Mouse (Mus musculus): ENCODE results near the gene Dab2ip. TPM values are rescaled to one million over a fixed set of nuclear protein-coding genes. Genes with fewer than 3 reads are reported as not detected.

The Dab2ip gene
- polyA plus RNA-seq, 1 experiment from 2014 or later = 55.6 TPM

DNA sequence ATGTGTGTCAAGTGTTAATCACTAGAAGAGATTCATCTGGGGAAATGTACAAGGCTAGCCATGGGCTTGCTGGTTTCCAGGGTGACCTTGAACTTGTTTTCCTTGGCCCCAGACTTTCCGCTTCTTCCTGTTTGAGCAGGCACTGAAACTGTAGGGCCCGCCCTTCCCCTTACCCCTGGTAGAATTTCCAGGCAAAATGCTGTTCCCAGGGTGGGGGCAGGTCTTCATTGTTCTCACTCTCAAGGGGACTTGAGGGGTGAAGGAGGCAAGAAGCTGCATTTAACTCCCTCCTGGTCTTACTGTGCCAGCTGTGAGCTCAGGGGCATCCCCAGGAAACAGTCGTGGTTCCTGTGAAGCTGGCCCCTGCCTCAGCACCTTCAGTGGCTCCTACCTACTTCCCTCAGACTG is 55.9 kb downstream of the Dab2ip start:
- H3K4me3 ChIP-seq = no peak overlapping the region
- H3K27ac ChIP-seq (ENCODE audit: poor library complexity, severe bottlenecking) = peak overlapping the region; percentile 58
- ATAC-seq (ENCODE audit: insufficient number of reproducible peaks, low FRiP score) = peak; percentile 40; the same call in 1 of the 2 replicates
- no peaks in the 10 kb centered on the region for H3K36me3 ChIP-seq
- peaks cover 98% of the 10 kb centered on the region for H3K4me1 ChIP-seq (replicated peaks)
- H3K27me3 ChIP-seq (replicated peaks) = no peaks in the 10 kb centered on the region
- 47% methylated on average over 3 of the region's 3 CpGs for WGBS
- H3K9me3 ChIP-seq (replicated peaks) = no peaks in the 10 kb centered on the region
- no peak overlapping the region for H3K4me2 ChIP-seq
- no peak overlapping the region; the same call in 1 of the 2 replicates for H3K9ac ChIP-seq

GRCm38 (mm10) chr2:35614411-35614810 is 56.3 kb downstream of the Dab2ip start:
- Histone ChIP-seq H3K4me2 (no peak overlapping the region), H3K4me1 (replicated peaks) (peaks cover 98% of the 10 kb centered on the region), H3K9me3 (replicated peaks) (no peaks in the 10 kb centered on the region), H3K27me3 (replicated peaks) (no peaks in the 10 kb centered on the region), H3K36me3 (no peaks in the 10 kb centered on the region), H3K27ac (ENCODE audit: poor library complexity, severe bottlenecking) (peak overlapping the region; percentile 58), H3K9ac (no peak overlapping the region), H3K4me3 (no peak overlapping the region)
- WGBS = 43% methylated on average over 3 of the region's 3 CpGs
- no peak for ATAC-seq (ENCODE audit: insufficient number of reproducible peaks, low FRiP score)

DNA sequence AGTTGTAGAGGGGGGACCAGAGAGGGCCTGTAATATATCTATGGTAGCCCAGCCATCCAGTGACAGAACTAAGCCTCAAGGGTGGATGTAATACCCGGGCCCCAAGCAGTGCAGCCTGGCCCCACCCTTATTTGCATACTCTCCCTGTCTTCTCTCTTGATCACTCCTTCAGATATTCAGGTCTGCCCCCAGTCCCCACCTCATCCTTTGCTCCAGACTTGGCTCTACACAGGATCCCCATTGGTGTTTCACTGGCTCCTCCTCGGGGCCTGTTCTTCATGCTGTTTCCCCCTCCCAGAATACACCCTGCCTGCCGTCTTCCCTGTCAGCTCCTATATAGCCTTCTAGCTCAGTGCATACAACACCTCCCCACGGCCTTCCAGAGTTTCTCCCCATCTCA is 57.3 kb downstream of the Dab2ip start:
- Histone ChIP-seq H3K27ac (ENCODE audit: poor library complexity, severe bottlenecking) (no peak overlapping the region), H3K36me3 (no peaks in the 10 kb centered on the region), H3K4me3 (no peak overlapping the region), H3K4me1 (replicated peaks) (peaks cover 98% of the 10 kb centered on the region), H3K4me2 (no peak overlapping the region), H3K27me3 (replicated peaks) (no peaks in the 10 kb centered on the region), H3K9me3 (replicated peaks) (no peaks in the 10 kb centered on the region), H3K9ac (no peak overlapping the region)
- no peak for ATAC-seq (ENCODE audit: insufficient number of reproducible peaks, low FRiP score)
- 57% methylated on average over 4 of the region's 4 CpGs for WGBS

- no peak for ATAC-seq (ENCODE audit: insufficient number of reproducible peaks, low FRiP score)
- 63% methylated on average over 2 of the region's 2 CpGs for whole genome bisulfite sequencing
- no peak overlapping the region for H3K4me2 ChIP-seq
Measured at GRCm38 (mm10) chr2:35615977-35616376, 57.9 kb downstream of the Dab2ip start.

DNA sequence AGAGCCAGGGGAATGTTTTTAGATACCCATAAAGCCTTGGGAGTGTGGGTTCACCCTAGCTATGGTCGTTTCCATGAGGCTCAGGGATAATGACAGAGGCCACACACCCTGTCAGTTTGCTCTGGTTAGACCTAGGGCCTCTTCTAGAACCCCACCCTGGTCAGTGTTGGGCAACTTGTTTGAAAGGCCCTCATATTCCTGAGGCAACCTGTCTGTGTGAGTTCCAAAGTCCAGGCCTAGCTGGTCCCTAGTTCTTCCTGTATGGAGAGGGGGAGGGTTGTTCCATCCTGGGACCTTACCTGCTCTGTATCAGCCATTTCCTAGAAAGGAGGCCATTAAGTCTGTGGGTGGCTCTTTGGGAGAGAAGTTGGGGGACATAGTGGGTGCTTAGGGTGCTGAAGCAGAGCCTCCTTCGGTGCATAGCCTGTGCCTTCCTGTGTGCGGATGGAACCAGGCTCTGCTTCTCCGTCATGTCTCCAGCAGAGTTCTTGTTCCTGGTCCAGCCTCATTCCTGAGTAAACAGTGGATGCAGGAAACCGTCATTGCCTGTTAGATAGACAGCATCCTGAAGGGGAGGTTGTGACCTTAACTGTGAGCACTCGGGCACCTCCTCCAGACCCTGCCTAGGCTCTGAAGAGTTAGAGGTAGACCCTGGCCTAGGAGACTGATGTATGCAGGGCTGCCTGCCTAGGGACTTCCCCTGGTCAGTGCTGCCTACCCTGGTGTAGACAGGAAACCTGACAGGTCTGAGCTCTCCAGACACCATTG is 59.0 kb downstream of the Dab2ip start:
- H3K9me3 ChIP-seq (replicated peaks) = no peaks in the 10 kb centered on the region
- peak overlapping the region; percentile 57 for H3K27ac ChIP-seq (ENCODE audit: poor library complexity, severe bottlenecking)
- 45% methylated on average over 6 of the region's 6 CpGs for WGBS
- H3K36me3 ChIP-seq = no peaks in the 10 kb centered on the region
- H3K27me3 ChIP-seq (replicated peaks) = no peaks in the 10 kb centered on the region
- peaks cover 98% of the 10 kb centered on the region for H3K4me1 ChIP-seq (replicated peaks)
- no peak overlapping the region for H3K4me3 ChIP-seq
- ATAC-seq (ENCODE audit: insufficient number of reproducible peaks, low FRiP score) = peak; percentile 12; the same call in 1 of the 2 replicates
- H3K4me2 ChIP-seq = no peak overlapping the region
- no peak overlapping the region for H3K9ac ChIP-seq

More at GRCm38 (mm10) chr2:35615977-35616376, 57.9 kb downstream of the Dab2ip start:
- Histone ChIP-seq H3K4me1 (replicated peaks) (peaks cover 98% of the 10 kb centered on the region), H3K9me3 (replicated peaks) (no peaks in the 10 kb centered on the region), H3K36me3 (no peaks in the 10 kb centered on the region), H3K27ac (ENCODE audit: poor library complexity, severe bottlenecking) (no peak overlapping the region), H3K27me3 (replicated peaks) (no peaks in the 10 kb centered on the region), H3K9ac (no peak overlapping the region; the same call in 1 of the 2 replicates), H3K4me3 (no peak overlapping the region)

GRCm38 (mm10) chr2:35618981-35619380 is 60.9 kb downstream of the Dab2ip start:
- Histone ChIP-seq H3K36me3 (no peaks in the 10 kb centered on the region), H3K4me3 (no peak overlapping the region), H3K9ac (0 out of 2 replicates have a peak overlapping the region, but pooled peaks have one; percentile 22), H3K27me3 (replicated peaks) (no peaks in the 10 kb centered on the region), H3K4me1 (replicated peaks) (peaks cover 98% of the 10 kb centered on the region), H3K4me2 (peak overlapping the region; percentile 56; the same call in 1 of the 2 replicates), H3K27ac (ENCODE audit: poor library complexity, severe bottlenecking) (peak overlapping the region; percentile 80), H3K9me3 (replicated peaks) (no peaks in the 10 kb centered on the region)
- 66% methylated on average over 7 of the region's 7 CpGs for whole genome bisulfite sequencing
- no peak for ATAC-seq (ENCODE audit: insufficient number of reproducible peaks, low FRiP score)

DNA sequence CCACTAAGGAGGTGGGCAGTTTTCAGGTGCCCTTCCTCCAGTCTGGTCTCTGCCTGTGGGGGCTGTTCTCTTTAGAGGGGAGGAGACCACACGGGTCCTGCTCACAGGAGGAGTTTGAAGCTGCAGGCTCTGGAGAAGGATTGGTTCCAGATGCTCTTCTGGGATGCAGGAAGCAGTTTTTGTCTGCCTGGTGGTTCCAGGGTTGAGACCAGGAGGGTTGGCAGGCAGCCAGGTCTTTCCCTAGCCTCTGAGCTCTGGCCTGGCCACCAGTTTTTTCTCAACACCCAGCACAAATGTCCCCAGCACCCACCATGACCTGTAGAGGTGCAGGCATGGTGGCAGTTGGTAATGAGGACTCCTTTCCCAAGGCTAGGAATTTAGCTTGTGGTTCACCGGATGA is 61.5 kb downstream of the Dab2ip start:
- Histone ChIP-seq H3K4me1 (replicated peaks) (peaks cover 98% of the 10 kb centered on the region), H3K27ac (ENCODE audit: poor library complexity, severe bottlenecking) (peak overlapping the region; percentile 80), H3K4me3 (no peak overlapping the region), H3K27me3 (replicated peaks) (no peaks in the 10 kb centered on the region), H3K36me3 (no peaks in the 10 kb centered on the region), H3K4me2 (peak overlapping the region; percentile 56), H3K9me3 (replicated peaks) (no peaks in the 10 kb centered on the region), H3K9ac (peak overlapping the region; percentile 22)
- WGBS = 33% methylated on average over 2 of the region's 2 CpGs
- ATAC-seq (ENCODE audit: insufficient number of reproducible peaks, low FRiP score) = no peak

- peak overlapping the region; percentile 56 for H3K4me2 ChIP-seq
- H3K27me3 ChIP-seq (replicated peaks) = no peaks in the 10 kb centered on the region
- no peaks in the 10 kb centered on the region for H3K9me3 ChIP-seq (replicated peaks)
- no peaks in the 10 kb centered on the region for H3K36me3 ChIP-seq
- peaks cover 98% of the 10 kb centered on the region for H3K4me1 ChIP-seq (replicated peaks)
- peak overlapping the region; percentile 26 for H3K4me3 ChIP-seq
- ATAC-seq (ENCODE audit: insufficient number of reproducible peaks, low FRiP score) = peak; percentile 70
- WGBS = 17% methylated on average over 7 of the region's 7 CpGs
- H3K27ac ChIP-seq (ENCODE audit: poor library complexity, severe bottlenecking) = peak overlapping the region; percentile 80
- peak overlapping the region; percentile 22 for H3K9ac ChIP-seq
Measured at GRCm38 (mm10) chr2:35620364-35621224, 62.5 kb downstream of the Dab2ip start.

- no peak for ATAC-seq (ENCODE audit: insufficient number of reproducible peaks, low FRiP score)
- H3K36me3 ChIP-seq = peaks cover 5% of the 10 kb centered on the region; the same call in 1 of the 2 replicates
- WGBS = 79% methylated on average over 2 of the region's 2 CpGs
- H3K4me1 ChIP-seq (replicated peaks) = peaks cover 98% of the 10 kb centered on the region
- H3K27me3 ChIP-seq (replicated peaks) = no peaks in the 10 kb centered on the region
- H3K4me3 ChIP-seq = no peak overlapping the region
- H3K9me3 ChIP-seq (replicated peaks) = no peaks in the 10 kb centered on the region
- H3K9ac ChIP-seq = no peak overlapping the region
- H3K4me2 ChIP-seq = peak overlapping the region; percentile 89
- H3K27ac ChIP-seq (ENCODE audit: poor library complexity, severe bottlenecking) = no peak overlapping the region; the same call in 1 of the 2 replicates
Measured at GRCm38 (mm10) chr2:35621225-35621519, 63.1 kb downstream of the Dab2ip start.

DNA sequence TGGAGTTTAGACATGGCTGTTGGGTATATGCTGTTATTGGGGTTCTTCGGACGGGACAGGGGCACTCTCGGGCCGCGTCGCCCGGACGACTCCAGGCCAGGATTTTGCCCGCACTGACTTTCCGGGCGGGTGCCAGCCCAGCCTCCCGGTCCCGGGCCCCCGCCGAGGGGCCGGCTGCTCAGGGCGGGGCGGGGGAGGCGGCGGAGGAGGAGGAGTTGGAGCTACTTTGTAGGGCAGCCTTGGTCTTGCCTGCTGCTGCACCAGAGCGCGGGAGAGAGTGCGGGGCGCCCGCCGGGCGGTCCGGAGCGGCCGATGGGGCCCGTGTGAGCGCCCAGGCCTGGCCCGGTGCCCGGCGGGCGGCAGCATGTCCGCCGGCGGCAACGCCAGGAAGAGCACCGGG is 63.7 kb downstream of the Dab2ip start:
- Histone ChIP-seq H3K9me3 (replicated peaks) (no peaks in the 10 kb centered on the region), H3K27ac (ENCODE audit: poor library complexity, severe bottlenecking) (peak overlapping the region; percentile 80), H3K27me3 (replicated peaks) (no peaks in the 10 kb centered on the region), H3K4me3 (peak overlapping the region; percentile 90), H3K36me3 (peaks cover 9% of the 10 kb centered on the region; the same call in 1 of the 2 replicates), H3K9ac (peak overlapping the region; percentile 97), H3K4me1 (replicated peaks) (peaks cover 98% of the 10 kb centered on the region), H3K4me2 (peak overlapping the region; percentile 89)
- peak; percentile 77 for ATAC-seq (ENCODE audit: insufficient number of reproducible peaks, low FRiP score)
- 1% methylated on average over 40 of the region's 41 CpGs for WGBS
